ENCODE assay signal across 9 mouse cellular contexts in genomic region chr4:150035280-150035679, GRCm38 (mm10). TPM values are rescaled to one million over a fixed set of nuclear protein-coding genes. Genes with fewer than 3 reads are reported as not detected.
DNase-seq lines count a peak whose midpoint lies in the region; ATAC-seq lines count a peak whose summit lies in the region.
"Had no signal": no experiment of that assay in that cellular context is flagged by ENCODE, and none has a peak within 500 bp of the region (broad histone marks: within the 10 kb centered on the region; RNA-seq: fewer than 3 reads in every experiment).

No protein-coding gene starts in this region.

- no peaks in the 10 kb centered on the region for H3K27me3 ChIP-seq in splenic B cell, adult 2 months (ENCODE audit: control insufficient read depth, insufficient read depth, low read length, poor library complexity, severe bottlenecking)

- intact Hi-C loops in left cerebral cortex, postnatal 10 days (cut with DNase I): loop anchor here (2.0 to 10.0 kb wide), 3 partner anchors 37 to 200 kb away; partner anchors contain the start of gene Eno1

- ATAC-seq in cerebellum, adult (ENCODE audit: insufficient number of reproducible peaks, low FRiP score, low TSS enrichment): no peak

- H3K36me3 ChIP-seq in splenic B cell, adult 2 months (ENCODE audit: control insufficient read depth, insufficient read depth, low read length, poor library complexity, severe bottlenecking): no peaks in the 10 kb centered on the region
- H3K36me3 ChIP-seq: neural tube, embryonic 13.5 days had no signal

- DNase-seq in cerebellum, adult 11 months: peak; percentile 86
- DNase-seq in brain, adult 2 months (ENCODE audit: low read depth, low spot score): peak; percentile 93
- DNase-seq in forelimb bud, embryonic 11.5 days (ENCODE audit: low read depth, low spot score): peak; percentile 89
- peak; percentile 89 for DNase-seq in induced T-regulatory cell, adult 2 months (ENCODE audit: low read depth)
- peak; percentile 88 for DNase-seq in left cerebral cortex, postnatal 10 days (ENCODE audit: extremely low spot score in 1 of 2, low spot score in 2 of 2)
- peak; percentile 55 to 74 for DNase-seq in monocyte, adult 2 months (ENCODE audit: low read depth in 1 of 2, low spot score in 2 of 2)
- DNase-seq in splenic B cell, adult 2 months (ENCODE audit: low read depth, low spot score): peak; percentile 88

RNA-seq across cellular contexts. Expression of gene H6pd, which starts 26.5 kb away (rescaled TPM):
- total RNA-seq in left cerebral cortex, postnatal 10 days (2021): 10 to 100 TPM; 13.7 to 17.0 TPM

RNA-seq across cellular contexts. Expression of gene Gpr157, which starts 51.9 kb away (rescaled TPM):
- total RNA-seq in left cerebral cortex, postnatal 10 days (2021): 1 to 10 TPM in 1 of 2 experiments, under 1 TPM in 1; 0.94 to 1.1 TPM
